Mouse (Mus musculus): Measurements from ENCODE around the gene Vmn1r4. TPM values are rescaled to one million over a fixed set of nuclear protein-coding genes. Genes with fewer than 3 reads are reported as not detected.

The Vmn1r4 gene
- total RNA-seq (2021) = under 1 TPM; 0.20 to 0.43 TPM
- long read RNA-seq = 0 reads

DNA sequence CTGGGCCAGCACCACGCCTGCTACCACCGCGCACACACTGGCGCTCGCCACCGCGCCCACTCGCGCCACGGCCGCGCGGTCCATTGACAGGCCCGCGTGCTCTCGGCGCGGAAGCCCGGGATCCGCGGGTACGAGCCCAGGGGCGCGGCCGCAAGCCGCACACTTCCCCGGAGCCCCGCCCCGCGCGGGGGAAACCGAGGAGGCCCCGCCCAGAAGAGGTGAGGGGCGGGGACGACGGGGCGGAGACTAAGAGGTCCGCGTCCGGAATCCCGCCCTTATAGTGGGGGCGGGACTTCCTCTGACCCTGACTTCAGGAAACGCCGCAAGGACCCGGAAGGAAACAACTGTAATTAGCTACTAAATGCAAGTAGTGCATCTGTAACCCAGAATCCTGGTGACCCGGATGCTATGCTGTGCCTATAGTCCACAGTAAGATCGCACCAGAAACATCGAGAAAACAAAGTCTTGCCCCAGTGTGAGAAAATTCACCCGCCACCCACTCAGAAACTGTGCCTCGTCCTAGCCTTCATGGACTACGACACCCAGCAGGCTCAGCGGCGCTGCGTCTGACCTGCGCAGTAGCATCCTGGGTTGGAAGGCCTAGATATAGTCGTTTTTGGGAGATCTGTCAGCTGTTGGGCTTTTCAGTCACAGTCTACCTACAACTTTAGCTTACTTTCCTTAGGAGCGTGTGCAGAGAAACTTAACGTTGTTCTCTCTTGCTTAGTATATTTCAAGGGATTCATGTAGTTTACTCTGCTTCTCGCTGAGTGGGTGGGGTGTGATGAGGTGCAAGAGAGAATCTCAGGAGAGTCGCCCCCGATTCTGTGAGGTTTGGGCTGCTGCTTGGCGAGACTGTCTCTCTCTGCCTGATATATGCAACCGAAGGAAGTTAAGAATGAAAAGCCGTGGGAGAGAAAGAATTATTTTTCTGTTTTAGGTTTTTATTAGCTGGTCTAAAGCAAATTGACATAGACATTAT, at the start of gene Vmn1r4, which contains the start of gene Nt5c3:
TSS of gene Vmn1r4 (plus strand) at position 290 of the 982 bp plus-strand sequence.
TSS of gene Nt5c3 (minus strand) at position 207 of the 982 bp plus-strand sequence.
- peak; percentile 92 to 98 for DNase-seq (ENCODE audit: low spot score in 2 of 2)

DNA sequence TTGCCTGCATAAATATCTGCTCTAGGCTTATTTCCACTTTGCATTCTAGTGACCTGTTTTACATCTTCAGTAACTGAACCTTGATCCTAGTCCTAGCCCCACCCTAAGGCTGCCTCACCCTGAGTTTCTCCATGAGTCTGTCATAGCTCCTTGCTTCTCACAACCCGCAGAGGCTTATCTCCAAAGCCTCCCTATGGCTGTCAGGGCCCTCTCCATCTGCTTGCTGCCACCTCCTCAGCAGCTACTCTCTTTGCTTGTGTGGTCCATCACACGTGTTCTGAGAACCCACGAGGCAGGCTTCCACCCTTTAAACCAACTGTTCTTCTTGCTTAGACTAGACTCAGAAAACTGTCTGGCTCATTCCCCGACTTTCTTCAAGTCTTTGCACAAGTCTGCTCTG, 46.9 kb upstream of the Vmn1r4 start:
- DNase-seq (ENCODE audit: low spot score in 2 of 2) = peak; percentile 16 to 36

DNA sequence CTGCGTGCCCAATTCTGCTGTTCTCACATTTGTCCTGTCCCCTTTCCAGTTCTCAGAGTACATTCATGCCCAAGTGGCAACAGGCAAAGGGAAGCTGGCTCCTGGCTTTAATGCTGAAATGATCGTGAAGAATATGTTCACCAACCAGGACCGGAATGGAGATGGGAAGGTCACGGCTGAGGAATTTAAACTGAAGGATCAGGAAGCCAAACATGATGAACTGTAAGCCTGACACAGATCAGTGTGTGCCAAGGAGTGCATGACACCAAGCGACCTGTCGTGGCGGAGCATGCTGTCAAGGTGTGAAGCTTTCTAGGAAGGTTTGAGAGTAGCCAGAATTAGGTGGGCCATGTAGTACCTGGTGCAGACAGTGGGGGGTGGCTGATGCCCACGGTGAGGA, 45.8 kb upstream of the Vmn1r4 start:
- no peak for DNase-seq (ENCODE audit: low spot score in 2 of 2)

DNA sequence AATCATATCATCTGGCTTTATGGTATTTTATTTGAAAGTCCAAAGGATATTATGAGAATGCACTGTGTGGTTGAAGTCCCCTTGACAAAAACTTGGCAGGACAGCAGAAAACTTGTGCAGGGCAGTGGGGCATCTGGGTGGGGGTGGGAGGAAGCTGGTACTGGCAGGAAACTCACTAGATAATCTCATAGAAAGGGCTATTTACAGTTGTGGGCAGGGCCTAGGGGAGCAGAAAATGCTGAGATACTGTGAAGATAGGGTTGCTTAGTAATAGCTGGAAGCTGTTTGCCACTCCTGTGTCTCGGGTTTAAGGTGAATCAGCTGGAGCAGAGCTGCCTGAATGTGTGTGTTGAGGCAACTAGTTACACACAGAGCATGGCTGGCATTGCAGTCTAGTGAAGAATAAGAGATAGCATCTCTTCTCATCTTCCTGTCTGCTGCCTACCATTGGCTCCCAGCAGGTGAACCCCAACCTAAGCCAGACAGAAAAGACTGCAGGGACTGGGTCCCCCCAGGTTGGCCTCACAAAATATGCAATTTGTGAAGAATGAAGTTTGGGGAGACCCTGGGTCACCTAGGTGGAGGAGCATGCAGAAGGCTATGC, 44.4 kb upstream of the Vmn1r4 start:
- DNase-seq (ENCODE audit: low spot score in 2 of 2) = no peak

DNA sequence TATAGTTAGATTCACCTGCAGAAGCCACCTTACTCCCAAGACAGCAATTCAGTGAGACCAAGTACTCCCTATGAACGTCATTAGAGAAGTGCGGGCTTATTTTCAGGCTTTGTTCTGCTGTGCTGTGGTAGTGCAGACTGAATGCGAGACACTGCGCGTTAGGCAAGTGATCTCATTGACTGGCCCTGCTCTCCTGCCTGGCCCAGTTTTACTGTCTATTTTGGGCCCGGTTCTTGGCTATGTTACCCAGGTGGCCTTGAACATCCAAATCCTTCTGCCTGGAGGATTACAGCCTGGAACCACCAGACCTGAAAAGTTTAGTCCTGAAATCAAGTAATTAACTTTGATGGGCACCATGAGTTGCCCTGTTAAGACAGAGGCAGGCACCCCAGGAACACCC, 35.3 kb upstream of the Vmn1r4 start:
- DNase-seq (ENCODE audit: low spot score in 2 of 2) = no peak

DNA sequence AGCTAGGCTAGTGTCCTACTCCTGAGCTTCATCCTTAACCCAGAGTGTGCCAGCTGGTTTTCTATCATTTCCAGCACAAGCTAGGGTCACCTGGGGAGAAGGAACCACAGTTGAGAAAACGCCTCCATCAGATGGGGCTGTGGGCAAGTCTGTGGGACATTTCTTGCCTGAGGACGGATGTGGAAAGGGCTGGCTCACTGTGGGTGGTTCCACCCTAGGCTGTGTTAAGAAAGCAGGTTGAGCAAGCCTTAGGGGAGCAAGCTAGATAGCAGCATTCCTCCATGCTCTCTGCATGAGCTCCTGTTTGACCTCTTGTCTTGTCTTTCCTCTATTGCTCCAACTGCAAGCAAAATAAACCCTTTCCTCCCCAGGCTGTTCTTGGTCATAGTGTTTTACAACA, 33.1 kb upstream of the Vmn1r4 start:
- no peak for DNase-seq (ENCODE audit: low spot score in 2 of 2)

DNA sequence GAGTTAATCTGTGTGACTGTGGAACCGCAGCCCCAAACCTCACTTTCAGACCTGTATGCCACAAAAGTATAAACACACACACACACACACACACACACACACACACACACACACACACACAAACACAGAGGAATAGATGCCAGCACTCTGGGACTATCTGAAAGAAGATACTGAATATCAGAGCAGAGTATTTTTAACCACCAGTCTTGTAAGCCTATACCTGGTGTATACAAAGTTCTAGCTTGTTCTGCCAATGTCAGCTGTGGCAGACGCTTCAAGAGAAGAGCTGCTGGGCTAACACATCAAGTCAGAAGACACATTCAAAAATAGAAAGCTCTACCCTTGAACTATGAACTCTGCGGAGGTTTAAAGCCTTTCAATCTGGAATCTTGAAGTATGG, 24.2 kb upstream of the Vmn1r4 start:
- DNase-seq (ENCODE audit: low spot score in 2 of 2) = no peak

DNA sequence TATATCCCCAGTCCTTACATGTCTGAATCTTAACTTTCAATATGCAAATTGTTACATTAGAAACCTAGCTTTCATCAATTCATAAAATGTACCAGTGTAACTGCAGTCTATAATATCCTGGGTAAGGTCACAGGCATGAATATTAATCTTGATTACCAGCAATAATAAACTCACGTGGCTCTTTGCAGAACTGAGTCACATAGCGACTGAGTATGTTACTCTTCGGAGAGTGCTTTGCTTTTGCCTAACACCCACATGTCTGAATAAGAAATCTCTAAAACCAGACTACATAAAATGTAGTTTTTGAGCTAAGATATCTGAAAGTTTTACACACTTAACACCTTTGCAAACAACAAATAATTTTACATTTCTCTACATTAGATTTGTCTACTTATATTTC, 22.5 kb upstream of the Vmn1r4 start:
- no peak for DNase-seq (ENCODE audit: low spot score in 2 of 2)

DNA sequence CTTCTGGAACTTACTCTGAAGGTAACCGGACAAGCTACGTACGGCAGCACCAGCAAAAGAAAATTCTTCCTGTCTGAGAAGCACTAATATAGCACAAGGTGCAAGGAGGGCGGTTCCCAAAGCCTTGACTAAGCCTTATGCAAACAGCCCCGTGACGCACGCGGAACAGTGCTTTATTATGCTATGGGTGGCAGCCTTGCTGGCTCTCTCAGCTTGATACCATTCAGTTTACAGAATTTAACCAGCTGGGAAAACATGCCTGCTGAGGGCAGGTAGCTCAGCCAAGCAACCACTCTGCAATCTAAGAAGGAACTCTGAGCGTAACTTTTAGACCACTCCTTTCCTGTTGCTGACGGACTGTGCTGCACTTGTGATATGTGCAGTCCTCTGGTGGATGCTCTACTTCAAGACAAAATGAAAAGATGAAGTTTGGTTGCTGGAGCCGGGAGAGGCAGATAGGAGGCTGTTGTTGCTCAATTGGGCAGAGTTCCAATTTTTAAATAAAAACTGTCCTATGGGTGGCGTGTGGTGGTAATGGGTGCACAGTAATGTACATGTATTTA, 21.9 kb upstream of the Vmn1r4 start:
- DNase-seq (ENCODE audit: low spot score in 2 of 2) = peak in 1 of 2 experiments; percentile 32

DNA sequence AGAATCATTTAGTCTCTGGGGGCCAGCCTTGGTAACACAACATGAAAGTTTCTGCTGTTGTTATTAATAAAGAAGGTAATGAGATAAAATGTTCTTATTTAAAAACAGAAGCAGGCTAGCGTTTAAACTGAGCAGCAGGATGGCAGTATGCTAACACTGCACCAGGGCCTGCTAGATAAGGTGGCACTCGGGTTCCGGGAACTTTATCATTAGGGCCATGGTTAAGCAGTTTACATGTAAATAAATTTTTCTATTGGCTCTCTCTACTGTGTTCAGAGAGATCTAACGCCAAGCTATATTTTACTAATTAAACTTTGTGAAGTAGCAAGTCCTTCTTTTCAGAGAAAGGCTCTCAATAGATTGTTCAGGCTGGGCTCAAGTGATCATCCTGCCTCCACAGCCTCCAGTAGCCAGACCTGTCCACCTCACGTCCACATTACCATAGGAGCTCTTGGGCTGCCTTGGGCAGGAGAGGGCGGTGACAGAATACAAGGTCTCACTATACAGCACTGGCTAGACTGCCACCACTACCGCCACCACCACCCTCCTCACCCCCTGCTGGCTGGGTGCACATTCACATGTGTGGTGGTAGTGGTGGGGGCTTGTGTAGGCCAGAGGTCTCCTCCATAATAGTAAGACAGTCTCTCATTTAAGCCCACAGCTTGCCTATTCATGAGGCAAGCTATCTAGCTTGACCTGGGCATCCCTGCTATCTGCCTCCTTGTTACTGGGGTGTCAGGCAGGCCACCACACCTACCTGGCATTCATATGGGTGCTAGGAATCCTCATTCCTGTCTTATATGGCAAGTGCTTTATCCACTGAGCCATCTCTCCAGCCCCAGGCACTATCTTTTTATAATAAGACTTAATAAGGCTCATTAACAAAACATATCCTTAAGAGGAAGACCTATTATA, 21.0 kb upstream of the Vmn1r4 start:
- no peak for DNase-seq (ENCODE audit: low spot score in 2 of 2)

DNA sequence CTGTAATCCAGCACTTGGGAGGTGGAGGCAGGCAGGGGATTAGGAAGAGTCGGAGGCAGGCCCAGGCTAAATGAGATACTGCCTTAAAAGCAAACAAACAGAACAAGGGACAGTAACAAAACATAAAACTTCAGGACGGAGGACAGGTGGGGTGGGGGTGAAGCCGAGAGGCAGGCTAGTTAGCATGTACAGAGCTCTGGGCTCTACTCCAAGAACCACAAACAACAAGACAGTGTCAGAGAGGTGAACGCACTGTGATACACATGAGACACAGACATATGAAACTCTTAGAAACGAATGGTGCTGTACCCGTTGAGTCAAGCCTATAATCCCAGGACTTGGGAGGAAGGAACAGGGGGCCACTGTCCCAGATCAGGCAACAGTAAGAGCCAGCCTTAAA, 20.0 kb upstream of the Vmn1r4 start:
- DNase-seq (ENCODE audit: low spot score in 2 of 2) = no peak

DNA sequence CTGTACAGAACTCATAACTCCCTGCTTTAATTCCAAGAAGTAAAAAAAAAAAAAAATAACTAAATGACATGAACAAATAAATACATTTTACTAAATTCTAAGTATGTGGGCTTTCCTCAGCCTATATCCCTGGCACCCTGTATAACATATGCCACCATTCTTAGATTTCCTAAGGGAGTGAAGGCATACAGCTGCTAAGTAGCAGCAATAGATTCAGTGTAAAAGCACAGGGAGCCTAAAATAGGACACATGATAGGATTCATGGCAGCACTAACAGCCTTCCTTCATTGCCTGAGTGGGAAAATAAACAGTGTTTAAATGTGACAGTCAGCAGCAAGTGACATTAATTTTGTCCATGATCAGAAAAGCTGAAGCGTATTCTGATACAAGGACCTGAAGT, 19.5 kb upstream of the Vmn1r4 start:
- no peak for DNase-seq (ENCODE audit: low spot score in 2 of 2)

DNA sequence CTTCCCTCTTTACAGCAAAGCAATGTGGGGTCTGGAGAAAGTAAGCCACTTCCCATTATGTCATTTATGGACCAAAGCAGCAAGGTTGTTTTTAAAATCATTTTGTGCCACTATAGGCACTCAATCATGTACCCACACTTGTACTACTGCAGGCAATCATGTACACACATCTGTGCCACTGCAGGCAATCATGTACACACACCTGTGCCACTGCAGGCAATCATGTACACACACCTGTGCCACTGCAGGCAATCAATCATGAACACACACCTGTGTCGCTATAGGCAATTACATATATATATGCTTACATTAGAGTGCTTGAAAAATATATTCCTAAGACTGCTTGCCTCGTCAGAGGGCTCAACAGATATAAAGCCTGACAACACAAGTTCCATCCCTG, 18.8 kb upstream of the Vmn1r4 start:
- no peak for DNase-seq (ENCODE audit: low spot score in 2 of 2)

DNA sequence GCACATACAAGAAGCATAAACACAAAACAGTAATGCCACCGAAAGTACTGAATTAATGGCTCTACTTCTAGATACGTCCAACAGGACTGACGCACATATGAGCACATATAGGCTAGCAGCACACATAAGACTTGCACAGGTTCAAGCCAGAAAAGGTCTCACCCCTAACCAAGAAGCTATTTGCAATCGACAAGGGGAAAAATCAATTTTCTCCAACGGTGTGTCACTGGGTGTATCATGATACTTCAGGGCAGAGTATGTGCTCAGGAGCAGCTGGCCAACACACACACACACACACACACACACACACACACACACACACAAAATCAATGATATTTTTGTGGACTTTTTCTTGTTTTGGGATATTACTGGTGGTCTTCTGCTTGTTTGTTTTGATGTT, 18.3 kb upstream of the Vmn1r4 start:
- no peak for DNase-seq (ENCODE audit: low spot score in 2 of 2)

DNA sequence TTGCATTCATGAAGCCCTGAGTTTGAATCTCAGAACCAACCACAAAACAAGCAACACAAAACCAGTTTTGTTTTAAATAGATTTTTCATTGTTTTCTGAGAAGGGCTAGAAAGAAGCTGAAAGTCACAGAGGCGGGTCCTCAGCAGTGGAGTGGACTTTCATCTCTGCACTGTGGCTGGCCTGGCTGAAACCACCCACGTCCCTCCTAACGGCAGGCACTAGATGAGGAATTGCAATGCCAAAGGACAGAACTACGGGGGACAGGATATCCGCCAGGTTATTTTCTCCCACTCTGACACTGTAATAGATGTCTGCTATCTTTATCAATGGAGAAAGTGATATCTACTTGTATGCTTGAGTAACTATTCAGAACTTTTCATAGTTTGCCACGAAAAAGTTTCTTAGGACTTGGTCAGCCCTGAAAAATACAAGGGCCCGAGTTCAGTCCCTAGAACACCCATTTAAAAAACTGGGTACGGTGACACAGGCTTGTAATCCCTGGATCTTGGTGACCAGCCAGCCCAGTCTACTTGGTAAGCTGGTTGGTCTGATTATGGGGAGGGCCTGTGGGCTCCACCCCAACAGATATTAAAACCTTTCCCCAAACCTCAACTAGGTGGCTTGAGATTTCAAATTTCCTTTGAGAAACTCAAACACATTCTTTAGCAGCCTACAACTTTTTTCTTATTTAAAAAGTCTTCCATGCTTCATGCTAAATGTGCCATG, 17.5 kb upstream of the Vmn1r4 start:
- DNase-seq (ENCODE audit: low spot score in 2 of 2) = no peak

DNA sequence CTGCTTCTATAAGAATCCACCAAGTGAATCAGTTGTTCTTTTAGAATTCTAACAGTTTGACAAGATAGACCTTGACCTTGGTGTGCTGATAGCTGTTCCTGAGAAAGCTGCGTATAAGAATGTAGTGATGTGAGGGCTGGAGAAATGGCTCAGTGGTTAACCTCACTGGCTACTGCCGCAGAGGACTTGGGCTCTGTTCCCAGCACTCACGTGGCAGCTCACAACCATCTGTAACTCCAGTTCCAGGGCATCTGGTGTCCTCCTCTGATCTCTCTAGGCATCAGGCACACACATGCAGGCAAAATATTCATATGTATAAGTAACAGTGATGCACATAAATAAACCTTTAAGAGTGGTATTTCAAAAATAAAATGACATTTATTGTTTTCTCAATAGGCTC, 15.8 kb upstream of the Vmn1r4 start:
- DNase-seq (ENCODE audit: low spot score in 2 of 2) = peak in 1 of 2 experiments; percentile 28

DNA sequence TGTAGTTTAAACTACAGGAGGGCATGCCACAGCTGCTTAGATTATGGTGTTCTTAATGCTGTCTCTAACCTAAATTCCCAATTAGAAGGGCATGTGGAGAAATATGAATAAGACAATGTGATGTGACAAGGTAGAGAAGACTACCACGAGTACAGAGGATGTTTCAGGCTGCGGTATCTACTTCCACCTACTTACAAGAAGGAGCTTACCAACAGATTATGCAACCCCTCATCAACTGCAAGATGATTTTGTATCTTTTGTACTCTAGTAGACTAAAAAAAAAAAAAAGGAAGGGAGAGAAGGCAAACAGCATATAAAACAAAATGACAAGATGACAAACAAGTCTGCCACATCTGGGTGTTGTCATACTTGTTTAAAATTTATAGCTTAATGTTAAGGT, 15.4 kb upstream of the Vmn1r4 start:
- DNase-seq (ENCODE audit: low spot score in 2 of 2) = no peak

DNA sequence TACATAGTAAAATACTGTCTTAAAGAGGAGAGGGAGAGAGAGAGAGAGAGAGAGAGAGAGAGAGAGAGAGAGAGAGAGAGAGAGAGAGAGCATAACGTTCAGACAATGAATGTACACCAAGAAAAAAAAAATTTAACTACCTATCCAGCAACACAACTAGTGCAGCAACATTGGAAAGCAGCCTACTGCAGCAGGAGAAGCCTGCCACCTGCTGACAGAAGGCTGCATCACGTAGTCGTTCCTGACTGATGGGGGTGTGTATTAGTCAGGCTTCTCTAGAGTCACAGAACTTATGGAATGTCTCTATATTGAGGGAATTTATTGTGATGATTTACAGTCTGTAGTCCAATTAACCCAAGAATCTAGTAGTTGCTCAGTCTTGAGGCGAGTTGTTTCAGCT, 14.9 kb upstream of the Vmn1r4 start:
- peak; percentile 46 to 79 for DNase-seq (ENCODE audit: low spot score in 2 of 2)

DNA sequence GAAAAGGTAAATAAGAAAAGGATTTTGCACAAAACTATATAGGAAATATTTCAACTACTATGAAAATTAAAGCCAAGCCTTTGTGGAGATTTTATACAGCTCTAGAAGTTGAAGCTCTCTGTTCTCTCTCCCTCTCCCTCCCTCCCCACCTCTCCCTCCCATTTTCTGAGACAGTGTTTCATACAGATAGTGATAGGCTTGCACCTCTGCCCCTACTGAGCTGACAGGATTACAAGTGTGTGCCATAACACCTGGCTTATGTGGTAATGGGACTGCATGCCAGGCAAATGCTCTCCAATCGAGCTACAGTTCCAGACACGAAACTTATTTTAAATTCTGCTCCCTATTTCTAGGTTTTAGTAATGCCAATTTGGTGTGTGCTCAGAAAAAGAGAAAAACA, 12.9 kb upstream of the Vmn1r4 start:
- DNase-seq (ENCODE audit: low spot score in 2 of 2) = no peak

DNA sequence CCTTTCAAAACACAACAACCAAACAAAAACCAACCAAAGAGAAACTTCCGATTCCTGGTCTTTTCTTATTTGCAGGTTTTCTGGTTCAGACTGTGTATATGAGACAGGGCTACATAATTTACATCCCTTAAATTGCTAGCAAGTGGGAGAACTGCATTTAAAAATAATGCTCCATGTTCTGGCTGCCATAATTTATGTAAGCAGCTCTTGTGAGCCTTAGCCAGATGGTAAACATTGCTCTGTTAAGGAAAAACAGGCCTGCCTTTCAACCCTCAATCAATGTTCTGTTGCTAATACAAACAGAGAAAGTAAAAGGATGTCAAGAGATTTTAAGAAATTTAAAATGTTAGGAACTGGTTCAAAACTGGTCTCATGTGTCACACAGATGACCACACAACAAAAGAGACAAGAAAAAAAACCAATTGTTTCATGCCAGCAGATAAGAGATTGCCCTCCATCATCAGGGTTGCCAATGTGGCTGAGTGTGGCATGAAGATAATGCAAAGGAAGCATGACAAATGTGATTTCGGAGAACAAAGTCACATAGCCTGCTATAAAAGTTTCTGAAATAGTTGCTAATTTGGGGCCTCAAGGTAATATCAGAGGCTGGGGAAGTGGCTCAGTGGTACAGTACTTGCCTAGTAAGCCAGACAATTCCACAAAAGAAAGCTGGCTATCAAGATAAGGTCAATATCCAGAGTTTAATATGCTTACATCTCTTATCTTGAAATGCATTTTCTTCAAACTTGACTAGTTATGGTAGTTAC, 10.5 kb upstream of the Vmn1r4 start:
- DNase-seq (ENCODE audit: low spot score in 2 of 2) = no peak

Measured in layer of hippocampus, adult 18-20 months (tissue).